Mouse (Mus musculus): ENCODE results near the gene Wipi1.

Gene Wipi1

GRCm38 (mm10) chr11:109535966-109536365, 75.8 kb downstream of the Wipi1 start:
- DNase-seq, result no peak

- DNase-seq, result no peak
Observed at GRCm38 (mm10) chr11:109530030-109530429, 81.7 kb downstream of the Wipi1 start.

DNA sequence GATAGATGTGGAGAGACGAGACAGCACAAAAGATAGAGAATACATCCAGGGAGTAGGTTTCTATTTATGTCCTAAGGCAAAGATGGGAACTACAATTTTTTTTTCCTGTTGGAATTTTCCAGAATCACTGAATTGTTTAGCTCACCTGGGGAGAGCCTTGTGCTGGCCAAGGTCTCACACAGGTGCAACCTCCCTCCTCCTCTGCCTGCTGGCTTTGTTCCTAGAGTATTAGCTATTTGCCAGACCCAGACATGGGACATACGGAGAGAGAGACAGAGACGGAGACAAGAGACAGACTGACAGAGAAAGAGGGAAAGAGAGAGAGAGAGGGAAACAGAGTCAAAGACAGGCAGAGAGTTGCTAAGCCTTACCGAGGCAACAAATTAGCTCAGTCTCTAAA, 86.2 kb downstream of the Wipi1 start:
- DNase-seq, result no peak

DNA sequence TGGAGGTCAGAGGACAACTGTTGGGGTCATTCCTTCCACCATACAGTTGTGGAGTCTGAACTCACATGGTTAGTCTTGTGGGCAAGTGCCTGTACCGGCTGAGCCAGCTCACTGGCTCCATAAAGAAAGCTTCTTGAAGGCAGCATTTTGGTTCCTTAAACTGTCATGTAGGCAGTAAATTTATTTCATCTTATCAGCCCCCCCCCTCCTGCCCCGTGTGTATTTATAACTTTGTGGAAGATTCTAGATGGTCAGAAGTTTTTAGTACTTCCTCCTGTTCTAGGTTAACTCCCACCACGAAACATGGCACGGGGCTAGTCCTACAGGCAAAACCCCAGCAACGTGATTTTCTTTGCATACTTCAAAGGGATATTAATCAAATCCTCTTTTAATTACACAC, 86.9 kb downstream of the Wipi1 start:
- no peak for DNase-seq
